Mouse (Mus musculus): ENCODE data around the gene Hnrnpl.

The Hnrnpl gene

GRCm38 (mm10) chr7:28808221-28808941, at the start of gene Hnrnpl:
Gene Hnrnpl (plus strand): TSS chr7:28808541.
- DNase-seq (ENCODE audit: low read depth, low spot score) = peak; percentile 60

- no peak for DNase-seq (ENCODE audit: low read depth, low spot score)
Measured at GRCm38 (mm10) chr7:28758623-28759022, 49.7 kb upstream of the Hnrnpl start.

GRCm38 (mm10) chr7:28761907-28762306, 46.4 kb upstream of the Hnrnpl start:
- no peak for DNase-seq (ENCODE audit: low read depth, low spot score)

- no peak for DNase-seq (ENCODE audit: low read depth, low spot score)
Measured at GRCm38 (mm10) chr7:28765211-28765610, 43.1 kb upstream of the Hnrnpl start.

GRCm38 (mm10) chr7:28766173-28766879, 42.0 kb upstream of the Hnrnpl start, which contains the start of gene Sirt2:
Gene Sirt2 (plus strand): TSS chr7:28766735.
- DNase-seq (ENCODE audit: low read depth, low spot score) = peak; percentile 98

- no peak for DNase-seq (ENCODE audit: low read depth, low spot score)
Measured at GRCm38 (mm10) chr7:28766910-28767309, 41.4 kb upstream of the Hnrnpl start.

GRCm38 (mm10) chr7:28767462-28767965, 40.8 kb upstream of the Hnrnpl start, which contains the start of gene Nfkbib:
Gene Nfkbib (minus strand): TSS chr7:28767512.
- no peak for DNase-seq (ENCODE audit: low read depth, low spot score)

- DNase-seq (ENCODE audit: low read depth, low spot score) = no peak
Measured at GRCm38 (mm10) chr7:28769414-28769958, 38.9 kb upstream of the Hnrnpl start.

GRCm38 (mm10) chr7:28770309-28770708, 38.0 kb upstream of the Hnrnpl start:
- DNase-seq (ENCODE audit: low read depth, low spot score) = no peak

GRCm38 (mm10) chr7:28771867-28772266, 36.5 kb upstream of the Hnrnpl start:
- DNase-seq (ENCODE audit: low read depth, low spot score) = no peak

GRCm38 (mm10) chr7:28773163-28773562, 35.2 kb upstream of the Hnrnpl start:
- no peak for DNase-seq (ENCODE audit: low read depth, low spot score)

GRCm38 (mm10) chr7:28774164-28774563, 34.2 kb upstream of the Hnrnpl start:
- DNase-seq (ENCODE audit: low read depth, low spot score) = no peak

GRCm38 (mm10) chr7:28775129-28775528, 33.2 kb upstream of the Hnrnpl start:
- no peak for DNase-seq (ENCODE audit: low read depth, low spot score)

GRCm38 (mm10) chr7:28778825-28779224, 29.5 kb upstream of the Hnrnpl start:
- DNase-seq (ENCODE audit: low read depth, low spot score) = no peak

GRCm38 (mm10) chr7:28780067-28780658, 28.2 kb upstream of the Hnrnpl start:
- peak; percentile 88 for DNase-seq (ENCODE audit: low read depth, low spot score)

GRCm38 (mm10) chr7:28780857-28781256, 27.5 kb upstream of the Hnrnpl start:
- DNase-seq (ENCODE audit: low read depth, low spot score) = no peak

GRCm38 (mm10) chr7:28781261-28781663, 27.1 kb upstream of the Hnrnpl start:
- DNase-seq (ENCODE audit: low read depth, low spot score) = no peak

GRCm38 (mm10) chr7:28785161-28785560, 23.2 kb upstream of the Hnrnpl start:
- DNase-seq (ENCODE audit: low read depth, low spot score) = no peak

GRCm38 (mm10) chr7:28787884-28788283, 20.5 kb upstream of the Hnrnpl start:
- no peak for DNase-seq (ENCODE audit: low read depth, low spot score)

- DNase-seq (ENCODE audit: low read depth, low spot score) = no peak
Measured at GRCm38 (mm10) chr7:28788307-28789195, 19.8 kb upstream of the Hnrnpl start, which contains the start of gene Rinl. Gene Rinl (plus strand): TSS chr7:28788969.

- DNase-seq (ENCODE audit: low read depth, low spot score) = no peak
Measured at GRCm38 (mm10) chr7:28789235-28789634, 19.1 kb upstream of the Hnrnpl start.

All from ES-CJ7 (cell line).